9 mouse cellular contexts compared by ENCODE assay signal in genomic region chr10:16637006-16637405, GRCm38 (mm10).
A peak's percentile ranks its signal among the peaks of the same experiment; 100 is the strongest.
DNase-seq lines count a peak whose midpoint lies in the region; ATAC-seq and TF ChIP-seq lines count a peak whose summit lies in the region.
"Had no signal": no experiment of that assay in that cellular context is flagged by ENCODE, and none has a peak within 500 bp of the region (broad histone marks: within the 10 kb centered on the region; RNA-seq: fewer than 3 reads in every experiment).

No protein-coding gene starts in this region.

- H3K4me2 ChIP-seq in heart, embryonic 11.5 days = no peak overlapping the region
- H3K4me2 ChIP-seq in neural tube, embryonic 15.5 days = no peak overlapping the region
- no peak overlapping the region for H3K4me2 ChIP-seq in midbrain, embryonic 15.5 days
- H3K4me2 ChIP-seq: neural tube, embryonic 12.5 days had no signal

- TF ChIP-seq POLR2A in heart, adult 2 months (IDR thresholded peaks at IDR 0.05; ENCODE audit: insufficient read depth, low read depth, low read length) = no peak

- H3K9me3 ChIP-seq in heart, embryonic 11.5 days (replicated peaks; ENCODE audit: control insufficient read depth, low read length) = no peaks in the 10 kb centered on the region
- no peaks in the 10 kb centered on the region for H3K9me3 ChIP-seq in neural tube, embryonic 15.5 days (replicated peaks)
- H3K9me3 ChIP-seq in midbrain, embryonic 15.5 days = no peaks in the 10 kb centered on the region
- H3K9me3 ChIP-seq: neural tube, embryonic 12.5 days had no signal

- H3K27ac ChIP-seq in heart, adult 2 months = no peak overlapping the region
- no peak overlapping the region for H3K27ac ChIP-seq in heart, embryonic 11.5 days (ENCODE audit: low read depth, low read length)
- H3K27ac ChIP-seq in neural tube, embryonic 15.5 days (replicated peaks) = no peak overlapping the region
- H3K27ac ChIP-seq in midbrain, embryonic 15.5 days = no peak overlapping the region
- H3K27ac ChIP-seq: neural tube, embryonic 12.5 days had no signal

- TF ChIP-seq CTCF in heart, adult 2 months (IDR thresholded peaks at IDR 0.05) = peak; percentile 74

- intact Hi-C loops in heart, adult 2 months (cut with DNase I) = loop anchor here (5.0 to 10.0 kb wide), 3 partner anchors 358 to 1155 kb away; partner anchors contain the start of gene Cited2

- H3K4me3 ChIP-seq in heart, adult 2 months = no peak overlapping the region
- no peak overlapping the region for H3K4me3 ChIP-seq in heart, embryonic 11.5 days (ENCODE audit: low read depth, low read length)
- no peak overlapping the region for H3K4me3 ChIP-seq in neural tube, embryonic 15.5 days (replicated peaks)
- H3K4me3 ChIP-seq in midbrain, embryonic 15.5 days = no peak overlapping the region
- H3K4me3 ChIP-seq: neural tube, embryonic 12.5 days had no signal

- TF ChIP-seq EP300 in heart, adult 2 months (IDR thresholded peaks at IDR 0.05; ENCODE audit: insufficient read depth, low read depth, low read length) = peak; percentile 81

- H3K27me3 ChIP-seq in heart, adult 2 months (ENCODE audit: control insufficient read depth, insufficient read depth, low read length) = no peaks in the 10 kb centered on the region
- no peaks in the 10 kb centered on the region for H3K27me3 ChIP-seq in heart, embryonic 11.5 days (ENCODE audit: control insufficient read depth, insufficient read depth, low read length)
- no peaks in the 10 kb centered on the region for H3K27me3 ChIP-seq in neural tube, embryonic 15.5 days (replicated peaks)
- H3K27me3 ChIP-seq in midbrain, embryonic 15.5 days (replicated peaks) = no peaks in the 10 kb centered on the region
- H3K27me3 ChIP-seq: neural tube, embryonic 12.5 days had no signal

- H3K9ac ChIP-seq in heart, adult 2 months (ENCODE audit: low read depth, low read length) = no peak overlapping the region
- H3K9ac ChIP-seq in heart, embryonic 11.5 days (ENCODE audit: low read depth, low read length) = no peak overlapping the region
- no peak overlapping the region for H3K9ac ChIP-seq in neural tube, embryonic 15.5 days (replicated peaks)
- no peak overlapping the region for H3K9ac ChIP-seq in midbrain, embryonic 15.5 days
- H3K9ac ChIP-seq: neural tube, embryonic 12.5 days had no signal

- H3K79me2 ChIP-seq in heart, adult 2 months (replicated peaks; ENCODE audit: control insufficient read depth, insufficient read depth, low read length) = no peaks in the 10 kb centered on the region

- H3K4me1 ChIP-seq in heart, adult 2 months (ENCODE audit: control insufficient read depth, insufficient read depth, low read length) = no peaks in the 10 kb centered on the region
- no peaks in the 10 kb centered on the region for H3K4me1 ChIP-seq in heart, embryonic 11.5 days (ENCODE audit: control insufficient read depth, insufficient read depth, low read length)
- no peaks in the 10 kb centered on the region for H3K4me1 ChIP-seq in neural tube, embryonic 15.5 days
- no peaks in the 10 kb centered on the region for H3K4me1 ChIP-seq in midbrain, embryonic 15.5 days
- H3K4me1 ChIP-seq: neural tube, embryonic 12.5 days had no signal

- DNase-seq in heart, adult 2 months = peak; percentile 54 to 64
- peak; percentile 6 for DNase-seq in urinary bladder, postnatal 25 days (ENCODE audit: low spot score)
- no peak for DNase-seq in urinary bladder, postnatal 4 days (ENCODE audit: low spot score in 2 of 2)
- DNase-seq in lung, postnatal 4 days = peak; percentile 30 to 38

- no peaks in the 10 kb centered on the region for H3K36me3 ChIP-seq in heart, adult 2 months (ENCODE audit: control insufficient read depth, insufficient read depth, low read length)
- no peaks in the 10 kb centered on the region for H3K36me3 ChIP-seq in heart, embryonic 11.5 days (ENCODE audit: control insufficient read depth, insufficient read depth, low read length)
- H3K36me3 ChIP-seq in neural tube, embryonic 15.5 days = no peaks in the 10 kb centered on the region
- no peaks in the 10 kb centered on the region for H3K36me3 ChIP-seq in midbrain, embryonic 15.5 days (replicated peaks)
- H3K36me3 ChIP-seq: neural tube, embryonic 12.5 days had no signal

- no peak for ATAC-seq in heart, embryonic 11.5 days (replicated peaks; ENCODE audit: insufficient number of reproducible peaks, low FRiP score, low TSS enrichment)
- peak; percentile 100 for ATAC-seq in granulocyte monocyte progenitor cell, adult 5-6 weeks (replicated peaks; ENCODE audit: poor library complexity, severe bottlenecking)
- no peak for ATAC-seq in neural tube, embryonic 15.5 days (ENCODE audit: low FRiP score)
- no peak for ATAC-seq in midbrain, embryonic 15.5 days (replicated peaks)

Comparison
In these comparisons a context has a peak if more than half of its experiments do, and no peak if none do; other contexts are left out.
1. DNase-seq: peak in heart, adult 2 months (2 of 2), urinary bladder, postnatal 25 days (single experiment) and lung, postnatal 4 days (2 of 2); none in urinary bladder, postnatal 4 days (0 of 2).